Mouse (Mus musculus) CH12.LX (cell line): ENCODE measurements at regions not wholly inside any gene's neighbourhood (a gene's known extent, or its start where the extent isn't known, plus 50 kb on each side); places are given as distances from the start of the nearest gene placed in this dataset.

Experiments
- HCFC1 ChIP-seq: IDR thresholded peaks from 2 replicates; pipeline ENCODE4 v1.6.1; 2012; ENCODE audit warnings: low read depth, mild to moderate bottlenecking, inconsistent platforms, low read length, improper control_type of control experiment
- JUND ChIP-seq: conservative IDR thresholded peaks from 2 replicates; pipeline ENCODE4 v1.6.1; 2011; ENCODE audit warnings: low read depth, low read length, improper control_type of control experiment
- MAFK ChIP-seq: IDR thresholded peaks from 2 replicates; pipeline ENCODE4 v1.6.1; 2011; ENCODE audit warnings: low read length, improper control_type of control experiment; ENCODE audit not compliant: insufficient replicate concordance

DNA sequence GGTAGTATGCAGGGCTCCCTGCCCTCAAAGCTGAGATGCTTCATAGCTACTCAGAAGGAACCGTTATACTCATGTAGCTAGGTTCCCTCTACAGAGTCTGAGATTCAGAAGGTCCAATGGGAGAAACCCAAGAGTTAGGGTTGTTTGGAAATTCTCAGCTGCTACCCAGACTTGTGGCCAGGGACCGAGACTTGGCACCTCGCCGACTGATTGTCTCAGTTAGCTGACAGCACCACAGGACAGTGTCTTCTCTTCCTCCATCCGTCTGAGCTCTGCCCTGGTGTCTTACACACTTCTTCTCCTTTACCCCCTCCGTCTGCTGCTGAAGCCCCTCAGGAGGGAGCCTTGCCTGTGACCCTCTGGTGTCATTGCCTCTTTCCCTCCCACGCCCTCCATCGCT, 329.6 kb upstream of the Prox1 start:
- TF ChIP-seq HCFC1 (no peak), JUND (no peak), MAFK (no peak)
